Mouse (Mus musculus) myocyte (in vitro differentiated cells): ENCODE results near the gene Cdca8. TPM values are rescaled to one million over a fixed set of nuclear protein-coding genes. Genes with fewer than 3 reads are reported as not detected.
"Not testable (repeated sequence)": the region's sequence is repeated elsewhere in the genome, so short reads cannot be mapped to it uniquely, and the experiment has no call there.

Experiments used
- H3K27me3 ChIP-seq: one replicate; pipeline ENCODE4 v1.6.1; 2011; ENCODE audit not compliant: control insufficient read depth, insufficient read depth, insufficient read length
- H3K36me3 ChIP-seq: one replicate; pipeline ENCODE4 v1.6.1; 2011; ENCODE audit not compliant: control insufficient read depth, insufficient read depth
- H3K4me2 ChIP-seq: one replicate; pipeline ENCODE4 v1.6.1; 2011; ENCODE audit warnings: low read depth, control low read depth
- H3K4me3 ChIP-seq: one replicate; pipeline ENCODE4 v1.5.1; 2011; ENCODE audit warnings: mild to moderate bottlenecking, control low read depth, moderate library complexity
- H3K79me2 ChIP-seq: one replicate; pipeline ENCODE4 v1.6.1; 2011; ENCODE audit not compliant: control insufficient read depth, insufficient read depth
- H3ac ChIP-seq: one replicate; pipeline ENCODE4 v1.6.1; 2011; ENCODE audit not compliant: control insufficient read depth, insufficient read length
- CEBPB ChIP-seq: IDR thresholded peaks from 2 replicates; pipeline ENCODE4 v1.6.1; 2011; ENCODE audit warnings: mild to moderate bottlenecking, moderate library complexity; ENCODE audit not compliant: poor library complexity, insufficient read depth, severe bottlenecking
- E2F4 ChIP-seq: IDR thresholded peaks from one replicate; pipeline ENCODE4 v1.6.1; 2011; ENCODE audit warnings: mild to moderate bottlenecking, control low read depth, moderate library complexity; ENCODE audit not compliant: insufficient read depth
- MAX ChIP-seq: IDR thresholded peaks from one replicate; pipeline ENCODE4 v1.6.1; 2011; ENCODE audit warnings: low read depth, mild to moderate bottlenecking, control low read depth
- MYOD1 ChIP-seq, 3 experiments: IDR thresholded peaks; one replicate each; pipeline ENCODE4 v1.6.1; 2011; ENCODE audit warnings: control low read depth in 2 of 3, low read depth in 2 of 3, mild to moderate bottlenecking in 2 of 3, moderate library complexity in 1 of 3; ENCODE audit not compliant: insufficient read length in 2 of 3, control insufficient read depth in 1 of 3
- MYOG ChIP-seq, 3 experiments: IDR thresholded peaks; one replicate each; pipeline ENCODE4 v1.6.1; 2011; ENCODE audit warnings: control low read depth in 2 of 3, low read depth in 2 of 3, mild to moderate bottlenecking in 2 of 3; ENCODE audit not compliant: insufficient read length in 2 of 3, control insufficient read depth in 1 of 3, insufficient read depth in 1 of 3
- POLR2A ChIP-seq: IDR thresholded peaks from one replicate; pipeline ENCODE4 v1.6.1; 2011; ENCODE audit warnings: low read depth, mild to moderate bottlenecking, control low read depth, moderate library complexity; ENCODE audit not compliant: insufficient read length
- POLR2AphosphoS2 ChIP-seq: IDR thresholded peaks from one replicate; pipeline ENCODE4 v1.6.1; 2011; ENCODE audit warnings: low read depth, control low read depth; ENCODE audit not compliant: insufficient read length
- REST ChIP-seq: IDR thresholded peaks from one replicate; pipeline ENCODE4 v1.6.1; 2011; ENCODE audit warnings: mild to moderate bottlenecking, control low read depth, moderate library complexity; ENCODE audit not compliant: insufficient read depth, insufficient read length
- SRF ChIP-seq: IDR thresholded peaks from one replicate; pipeline ENCODE4 v1.6.1; 2011; ENCODE audit warnings: low read depth; ENCODE audit not compliant: control insufficient read depth, insufficient read length
- TCF12 ChIP-seq: IDR thresholded peaks from one replicate; pipeline ENCODE4 v1.6.1; 2011; ENCODE audit warnings: mild to moderate bottlenecking, control low read depth; ENCODE audit not compliant: poor library complexity, insufficient read depth, severe bottlenecking
- TCF3 ChIP-seq: IDR thresholded peaks from one replicate; pipeline ENCODE4 v1.6.1; 2011; ENCODE audit warnings: low read depth, control low read depth; ENCODE audit not compliant: insufficient read length
- USF1 ChIP-seq: IDR thresholded peaks from one replicate; pipeline ENCODE4 v1.6.1; 2011; ENCODE audit warnings: low read depth, mild to moderate bottlenecking, control low read depth, moderate library complexity
- polyA plus RNA-seq: library from polyadenylated mRNA; unstranded; fragments of >200 nt; fragmentation: generic; extraction: Trizol; gene quantifications from one replicate; pipeline ENCODE4 v1.2.1, GENCODE M21; 2012; ENCODE audit warnings: missing spikeins

The Cdca8 gene
- polyA plus RNA-seq: 45.9 TPM

DNA sequence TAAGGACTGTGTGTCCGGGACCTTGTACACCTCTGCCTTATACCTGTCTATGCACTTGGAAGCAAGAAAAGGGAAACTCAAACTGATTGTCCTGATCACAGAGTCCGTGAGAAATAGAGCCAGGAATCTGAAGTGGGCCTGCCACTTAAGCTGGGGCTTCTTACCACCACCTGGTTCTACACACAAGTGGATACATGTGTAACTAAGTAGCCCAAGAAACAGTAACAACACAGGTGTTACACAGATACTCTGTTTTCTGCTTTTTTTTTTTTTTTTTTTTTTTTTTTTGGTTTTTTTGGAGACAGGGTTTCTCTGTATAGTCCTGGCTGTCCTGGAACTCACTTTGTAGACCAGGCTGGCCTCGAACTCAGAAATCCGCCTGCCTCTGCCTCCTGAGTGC is at the start of gene Cdca8:
TSS of gene Cdca8 (minus strand) at position 101 of the 400 bp plus-strand sequence.
- not testable (repeated sequence) for H3K4me2 ChIP-seq, H3ac ChIP-seq, H3K36me3 ChIP-seq, H3K27me3 ChIP-seq
- Histone ChIP-seq H3K4me3 (peak within 1 kb of the TSS; percentile 85), H3K79me2 (peaks cover 28% of the 10 kb centered on the region)

DNA sequence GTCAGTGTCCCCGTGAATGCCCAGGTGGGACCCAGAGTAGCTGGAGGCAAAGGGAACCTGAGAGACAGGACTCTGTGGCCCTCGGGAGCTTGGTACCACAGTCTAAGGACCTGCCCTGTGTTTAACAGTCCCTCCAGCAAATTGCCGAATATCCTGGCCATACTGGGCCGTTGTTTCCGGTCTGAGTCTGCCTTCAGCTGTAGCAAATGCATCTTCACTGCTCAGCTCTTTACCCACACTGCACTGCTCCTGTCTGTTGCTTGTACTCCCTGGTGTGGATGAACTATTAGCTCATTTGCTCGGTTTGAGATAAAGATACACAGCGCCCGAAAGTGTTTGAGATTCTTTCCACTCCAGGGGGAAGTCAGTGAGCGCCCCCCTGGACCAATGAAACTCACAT is 49.3 kb upstream of the Cdca8 start:
- no peaks in the 10 kb centered on the region for H3K79me2 ChIP-seq
- H3K36me3 ChIP-seq: no peaks in the 10 kb centered on the region
- no peak overlapping the region for H3ac ChIP-seq
- H3K4me2 ChIP-seq: no peak overlapping the region
- peaks cover 89% of the 10 kb centered on the region for H3K27me3 ChIP-seq
- TF ChIP-seq MYOD1 (IDR thresholded peaks at IDR 0.05; ENCODE audit: control insufficient read depth in 1 of 3, insufficient read length in 2 of 3, low read depth in 2 of 3) (no peak), E2F4 (no peak), SRF (no peak), USF1 (no peak), CEBPB (no peak), POLR2AphosphoS2 (no peak), MYOG (IDR thresholded peaks at IDR 0.05; ENCODE audit: control insufficient read depth in 1 of 3, insufficient read depth in 1 of 3, insufficient read length in 2 of 3, low read depth in 2 of 3) (no peak), MAX (no peak), REST (no peak), TCF3 (no peak), TCF12 (no peak), POLR2A (no peak)
- H3K4me3 ChIP-seq: no peak overlapping the region

DNA sequence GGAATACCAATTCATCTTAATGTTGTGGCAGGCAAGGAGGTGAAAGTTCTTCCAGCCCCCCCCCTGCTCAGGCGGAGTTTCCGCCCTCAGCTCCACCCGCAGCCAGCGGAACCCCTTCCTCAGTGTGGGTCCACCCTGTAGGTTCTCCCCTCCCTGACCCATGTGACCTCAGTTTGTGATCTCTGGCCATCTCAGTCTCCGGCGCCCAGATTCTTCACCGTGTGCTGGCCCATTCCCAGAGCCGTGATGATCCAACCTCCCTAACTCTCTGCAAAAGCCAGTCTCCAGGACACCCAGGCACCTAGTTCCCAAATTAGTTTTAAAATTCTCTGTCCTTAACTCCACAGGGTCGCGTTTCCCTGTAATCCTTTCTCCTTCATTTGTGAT is 48.6 kb upstream of the Cdca8 start:
- TF ChIP-seq USF1: no peak
- TF ChIP-seq POLR2A: no peak
- TF ChIP-seq CEBPB: no peak
- TF ChIP-seq TCF3: no peak
- H3K79me2 ChIP-seq: no peaks in the 10 kb centered on the region
- no peaks in the 10 kb centered on the region for H3K36me3 ChIP-seq
- H3K27me3 ChIP-seq: peaks cover 89% of the 10 kb centered on the region
- no peak overlapping the region for H3ac ChIP-seq
- H3K4me2 ChIP-seq: no peak overlapping the region
- no peak overlapping the region for H3K4me3 ChIP-seq

DNA sequence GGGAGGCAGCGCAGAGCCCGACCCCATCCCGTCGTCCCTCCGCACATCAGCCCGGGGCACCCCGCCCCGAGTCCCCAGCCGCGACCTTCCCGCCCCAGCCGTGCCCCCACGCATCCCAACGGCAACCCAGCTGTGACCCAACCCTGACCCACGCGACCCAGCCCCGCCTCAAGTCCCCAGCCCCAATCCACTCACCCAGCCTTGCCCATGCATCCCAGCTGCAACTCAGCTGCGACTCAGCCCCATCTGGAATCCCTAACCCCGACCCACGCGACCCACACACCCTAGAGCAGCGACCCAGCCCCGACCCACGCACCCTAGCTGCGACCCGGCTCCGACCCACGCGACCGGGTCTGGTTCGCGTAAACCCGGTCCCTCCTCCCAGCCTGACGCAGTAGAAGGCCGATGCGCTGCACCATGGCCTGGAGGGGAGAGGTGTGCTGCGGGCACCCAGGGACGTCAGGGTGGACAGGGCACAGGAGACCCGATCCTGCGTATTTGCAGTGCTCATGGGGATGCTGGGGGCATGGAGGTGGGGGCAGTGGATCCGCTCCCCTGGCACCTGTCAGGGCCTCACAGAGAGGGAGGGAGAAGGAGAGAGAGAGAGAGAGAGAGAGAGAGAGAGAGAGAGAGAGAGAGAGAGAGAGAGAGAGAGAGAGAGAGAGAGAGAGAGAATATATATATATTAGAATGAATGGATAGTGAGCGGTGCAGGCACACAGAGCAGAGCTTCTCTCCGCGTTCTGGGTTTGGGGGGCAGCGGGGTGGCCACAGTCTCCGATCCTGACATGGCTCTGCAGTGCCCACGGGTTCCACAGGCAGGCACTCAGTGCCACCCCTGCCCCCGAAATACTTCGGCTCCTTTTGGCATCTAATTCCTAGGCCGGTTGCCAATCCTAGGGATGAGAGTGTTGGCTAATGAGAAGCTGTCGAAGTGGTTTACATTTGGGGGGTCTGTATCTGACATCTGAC is 47.9 kb upstream of the Cdca8 start:
- no peak overlapping the region for H3K4me2 ChIP-seq
- TF ChIP-seq POLR2A (no peak), CEBPB (no peak), MYOD1 (IDR thresholded peaks at IDR 0.05; ENCODE audit: control insufficient read depth in 1 of 3, insufficient read length in 2 of 3, low read depth in 2 of 3) (no peak), TCF3 (no peak), MYOG (IDR thresholded peaks at IDR 0.05; ENCODE audit: control insufficient read depth in 1 of 3, insufficient read depth in 1 of 3, insufficient read length in 2 of 3, low read depth in 2 of 3) (no peak), USF1 (no peak), REST (no peak), SRF (no peak), POLR2AphosphoS2 (no peak), TCF12 (no peak), MAX (no peak), E2F4 (no peak)
- H3K79me2 ChIP-seq: no peaks in the 10 kb centered on the region
- H3K4me3 ChIP-seq: no peak overlapping the region
- no peaks in the 10 kb centered on the region for H3K36me3 ChIP-seq
- peaks cover 94% of the 10 kb centered on the region for H3K27me3 ChIP-seq
- no peak overlapping the region for H3ac ChIP-seq

DNA sequence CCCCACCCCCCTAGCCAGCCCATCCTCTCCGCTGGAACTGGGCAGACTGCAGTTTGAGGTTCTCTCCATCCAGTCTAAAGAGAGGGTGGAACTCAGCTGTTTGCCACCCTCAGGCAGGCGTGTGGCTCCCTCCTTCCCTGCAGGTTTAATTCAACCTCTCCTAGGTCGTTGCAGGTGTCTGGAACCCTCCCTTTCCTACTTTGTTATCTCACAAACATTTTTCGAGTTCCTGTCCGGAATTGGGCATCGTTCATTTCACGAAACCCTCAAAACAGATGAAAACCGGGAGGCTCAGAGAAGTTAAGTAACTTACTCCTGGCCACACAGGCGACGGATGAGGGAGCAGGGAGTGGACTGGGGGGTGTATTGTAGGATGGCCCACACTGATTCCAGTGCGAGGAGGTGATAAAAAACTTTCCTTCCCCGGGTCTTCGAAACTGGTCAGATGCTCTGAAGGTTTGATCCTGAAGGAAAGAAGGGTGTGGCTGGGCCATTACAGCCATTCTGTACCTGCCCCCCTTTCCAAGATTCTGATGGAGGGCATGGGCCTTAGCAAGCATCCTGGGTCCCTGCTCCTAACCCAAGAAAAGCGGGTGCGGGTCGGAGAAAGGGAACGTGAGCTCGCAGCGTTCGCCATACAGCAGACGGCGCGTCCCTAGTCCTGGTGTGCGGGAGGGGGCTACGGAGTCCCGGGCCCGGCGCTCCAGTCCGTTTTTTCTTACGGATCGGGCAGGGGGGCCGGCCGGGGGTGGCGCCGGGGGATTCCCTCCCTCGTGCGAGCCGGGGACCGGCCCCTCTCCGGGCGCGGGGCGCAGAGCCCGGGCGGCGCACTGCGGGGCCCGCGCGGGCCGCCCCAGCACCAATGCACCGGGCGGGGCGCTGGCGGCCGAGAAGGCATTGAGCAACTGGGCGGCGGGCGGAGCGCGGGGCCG is 46.8 kb upstream of the Cdca8 start, which contains the start of gene Rspo1:
TSS of gene Rspo1 (plus strand) at position 760 of the 932 bp plus-strand sequence.
- no peak for TF ChIP-seq REST
- TF ChIP-seq TCF12: no peak
- TF ChIP-seq POLR2A: no peak
- no peak for TF ChIP-seq E2F4
- TF ChIP-seq MAX: no peak
- TF ChIP-seq POLR2AphosphoS2: no peak
- TF ChIP-seq TCF3: no peak
- no peak for TF ChIP-seq SRF
- no peak for TF ChIP-seq USF1
- no peak for TF ChIP-seq MYOD1 (IDR thresholded peaks at IDR 0.05; ENCODE audit: control insufficient read depth in 1 of 3, insufficient read length in 2 of 3, low read depth in 2 of 3)
- no peak for TF ChIP-seq CEBPB
- TF ChIP-seq MYOG (IDR thresholded peaks at IDR 0.05; ENCODE audit: control insufficient read depth in 1 of 3, insufficient read depth in 1 of 3, insufficient read length in 2 of 3, low read depth in 2 of 3): no peak

More for the DNA sequence above, 46.8 kb upstream of the Cdca8 start, which contains the start of gene Rspo1:
- Histone ChIP-seq H3K4me3 (no peak within 1 kb of the TSS), H3ac (no peak within 1 kb of the TSS), H3K36me3 (no peaks in the 10 kb centered on the region), H3K27me3 (peaks cover 95% of the 10 kb centered on the region), H3K79me2 (no peaks in the 10 kb centered on the region), H3K4me2 (no peak within 1 kb of the TSS)
